Mouse (Mus musculus) heart, postnatal 36 days (tissue): ENCODE measurements around the gene Exoc6. TPM values are rescaled to one million over a fixed set of nuclear protein-coding genes. Genes with fewer than 3 reads are reported as not detected.

Source experiments
- DNase-seq, 2 experiments: peaks; one replicate each; pipeline ENCODE4 v3.0.0; 2021 to 2022
- intact Hi-C: fragments of 180-260 bp; cut with DNase I; formaldehyde crosslinking; loops from one replicate; pipeline ENCODE4 v1.15.1; 2025
- total RNA-seq, 2 experiments: library from RNA; stranded (reverse); gene quantifications; 2 replicates each; pipeline ENCODE4 v1.2.3; 2021

Gene Exoc6
- total RNA-seq, 2 experiments from 2014 or later, result 32.6 to 32.9 TPM

- intact Hi-C loops, result no loop called here
Observed at GRCm38 (mm10) chr19:37715980-37716379, 165.8 kb downstream of the Exoc6 start.

GRCm38 (mm10) chr19:37716524-37717175 lies 166.4 kb downstream of the Exoc6 start:
- DNase-seq, result no peak
- intact Hi-C loops, result no loop called here

More at GRCm38 (mm10) chr19:37715980-37716379, 165.8 kb downstream of the Exoc6 start:
- no peak for DNase-seq

GRCm38 (mm10) chr19:37719166-37719565 lies 168.9 kb downstream of the Exoc6 start:
- no peak for DNase-seq
- intact Hi-C loops, result no loop called here

- no peak for DNase-seq
- intact Hi-C loops, result no loop called here
Observed at GRCm38 (mm10) chr19:37724591-37724990, 174.4 kb downstream of the Exoc6 start.

GRCm38 (mm10) chr19:37726585-37726984 lies 176.4 kb downstream of the Exoc6 start:
- intact Hi-C loops, result no loop called here
- no peak for DNase-seq

GRCm38 (mm10) chr19:37727366-37727765 lies 177.1 kb downstream of the Exoc6 start:
- intact Hi-C loops, result no loop called here
- DNase-seq, result no peak

Other genes starting within 250 kb of the Exoc6 start
- gene Ide, start 212.6 kb upstream of the Exoc6 start, total RNA-seq, result 10 to 100 TPM; 69.1 to 71.1 TPM
- 1 to 10 TPM in 1 of 2 experiments, under 1 TPM in 1; 0.89 to 1.0 TPM for gene Kif11, start 174.0 kb upstream of the Exoc6 start, total RNA-seq
- 1 to 10 TPM; 3.3 to 4.4 TPM for gene Hhex, start 115.6 kb upstream of the Exoc6 start, total RNA-seq
- not detected for gene Cyp26c1, start 135.2 kb downstream of the Exoc6 start, total RNA-seq
- gene Cyp26a1, start 147.4 kb downstream of the Exoc6 start, total RNA-seq, result not detected